Mouse (Mus musculus): Measurements from ENCODE around the gene Arl5a.

Arl5a gene

GRCm38 (mm10) chr2:52422871-52423610 lies 1.7 kb downstream of the Arl5a start:
- DNase-seq: no peak

GRCm38 (mm10) chr2:52421197-52421596 lies 3.5 kb downstream of the Arl5a start:
- DNase-seq: no peak

DNA sequence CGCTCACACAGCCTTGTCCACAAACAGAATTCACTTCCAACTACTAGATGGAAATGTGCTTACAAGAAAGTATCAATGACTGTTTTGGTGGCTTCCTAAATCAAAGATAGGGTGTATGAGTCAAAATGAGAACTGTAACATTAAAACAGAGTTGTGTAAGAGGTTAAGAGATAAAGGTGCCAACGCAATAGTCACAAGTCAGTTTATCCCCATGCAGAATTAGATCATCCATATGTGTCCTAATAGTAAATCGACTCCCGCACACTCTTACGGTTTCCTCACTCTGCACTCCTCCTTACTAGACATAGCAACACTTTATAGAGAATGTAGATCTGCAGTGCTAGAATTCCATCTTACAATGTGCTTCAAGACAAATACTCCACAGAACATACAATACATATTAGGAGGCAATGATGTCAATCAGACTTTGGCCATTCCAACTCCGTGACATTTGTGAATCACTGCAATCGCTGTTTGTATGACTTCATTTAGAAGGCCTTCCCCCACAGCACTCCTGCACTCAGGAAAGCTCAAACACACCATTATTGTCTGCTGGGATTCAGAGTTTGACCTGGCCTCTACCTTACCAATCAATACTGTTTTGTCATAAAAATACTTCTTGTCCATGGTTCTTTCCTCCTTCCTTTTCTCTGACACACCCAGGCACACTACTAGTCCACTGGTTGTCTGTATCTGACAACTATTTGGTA lies 4.5 kb downstream of the Arl5a start:
- no peak for DNase-seq

DNA sequence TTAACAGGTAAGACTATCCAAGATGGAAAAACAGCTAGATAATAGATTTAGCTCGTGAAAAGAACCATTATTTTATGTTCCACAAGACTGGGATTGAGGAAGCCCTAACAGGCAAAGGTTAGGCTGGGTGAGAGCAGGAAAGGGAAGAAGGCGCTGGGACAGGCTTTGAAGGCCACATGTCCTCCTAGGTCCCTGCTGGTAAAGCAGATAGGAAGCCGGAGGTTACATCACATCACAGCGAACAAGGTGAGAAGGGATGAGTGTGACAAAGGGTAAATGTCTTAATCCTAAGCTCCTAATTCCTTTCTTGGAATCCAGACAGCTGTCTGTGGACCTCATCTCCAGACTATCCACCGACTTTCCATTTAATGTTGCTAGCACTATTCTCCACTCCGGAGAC lies 5.4 kb downstream of the Arl5a start:
- no peak for DNase-seq

- DNase-seq: no peak
These were observed 12.1 kb downstream of the Arl5a start for GRCm38 (mm10) chr2:52412524-52413037.

DNA sequence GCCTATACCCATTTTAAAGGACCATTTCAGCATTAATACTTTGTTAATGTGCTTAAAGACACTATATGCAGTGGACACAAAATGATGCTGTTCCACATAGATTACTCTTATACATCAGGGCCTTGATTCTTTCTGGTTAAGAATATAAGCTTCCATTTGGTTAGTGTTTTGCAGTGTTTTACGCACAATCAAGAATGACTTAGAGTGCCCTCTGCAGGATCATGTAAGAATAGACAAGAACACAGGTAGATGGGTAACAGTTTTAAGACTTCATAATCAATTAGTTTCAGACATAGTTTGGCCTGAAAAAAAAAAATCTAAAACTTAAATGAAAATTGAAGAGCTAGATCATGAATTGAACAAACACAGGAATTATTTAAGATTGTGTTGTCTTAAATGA lies 18.2 kb downstream of the Arl5a start:
- DNase-seq: no peak

DNA sequence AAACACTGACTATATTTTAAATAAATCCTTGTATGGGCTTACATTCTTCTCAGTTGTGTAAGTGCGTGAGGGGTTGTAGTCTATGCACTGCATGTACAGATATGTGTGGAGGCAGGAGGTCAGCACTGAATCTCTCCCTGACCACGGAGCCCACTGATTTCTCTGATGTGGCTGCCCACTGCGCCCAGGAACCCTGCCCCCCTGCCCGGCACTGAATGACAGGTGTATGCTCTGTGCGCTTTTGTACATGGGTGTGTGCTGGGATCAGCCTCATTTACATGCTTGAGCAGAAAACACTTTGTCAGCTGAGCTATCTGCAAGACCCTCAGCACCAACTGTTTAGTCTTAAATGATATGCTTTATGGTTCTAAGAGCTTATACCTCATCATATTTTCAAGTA lies 19.5 kb downstream of the Arl5a start:
- no peak for DNase-seq

- no peak for DNase-seq
These were observed 30.2 kb downstream of the Arl5a start for GRCm38 (mm10) chr2:52394529-52394928.

DNA sequence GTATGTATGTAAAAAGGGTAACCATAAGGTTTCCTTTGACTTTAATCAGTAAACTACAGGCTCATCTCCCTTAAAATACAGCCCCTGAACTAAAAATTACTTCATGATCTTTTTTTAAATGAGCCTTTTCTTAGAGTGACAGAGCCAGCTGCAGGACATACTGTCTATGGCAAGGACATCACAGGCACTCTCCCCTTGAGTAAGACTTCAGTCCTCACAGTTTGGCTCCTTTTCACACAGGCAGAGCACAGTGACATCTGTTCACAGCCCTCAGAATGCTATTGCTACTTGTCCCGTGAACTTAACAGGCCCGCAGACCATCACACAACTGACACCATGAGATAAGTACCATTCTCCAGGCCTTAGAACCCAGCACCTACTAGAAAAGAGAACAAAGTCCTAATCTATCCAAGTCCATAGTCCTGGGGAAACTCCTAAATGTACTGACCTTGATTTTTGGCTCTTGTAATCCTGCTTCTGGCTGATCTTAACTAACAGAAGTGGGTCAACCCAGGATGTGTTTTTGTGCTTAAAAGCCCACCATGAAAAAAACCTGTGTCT lies 34.2 kb downstream of the Arl5a start:
- no peak for DNase-seq

GRCm38 (mm10) chr2:52389975-52390374 lies 34.7 kb downstream of the Arl5a start:
- DNase-seq: no peak

GRCm38 (mm10) chr2:52386451-52386850 lies 38.2 kb downstream of the Arl5a start:
- no peak for DNase-seq

DNA sequence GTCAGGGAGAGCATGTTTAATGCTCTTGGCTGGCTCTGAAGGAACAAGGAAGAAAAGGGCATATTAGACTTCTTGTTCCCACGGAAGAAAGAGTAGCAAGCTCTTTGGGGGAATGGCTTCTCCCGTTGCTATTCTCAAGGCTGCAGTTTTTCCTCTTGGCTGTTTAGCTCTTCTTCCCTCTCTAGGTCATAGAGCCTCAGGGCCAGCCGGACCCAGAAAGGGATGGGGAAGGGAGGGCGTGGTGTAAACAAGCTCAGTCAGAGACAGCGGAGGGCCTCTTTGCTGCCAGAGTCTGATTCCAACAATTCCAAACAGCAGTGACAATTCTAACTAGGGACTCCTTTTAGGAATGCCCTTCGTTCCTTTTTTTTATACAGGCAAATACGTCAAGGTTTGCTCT lies 38.7 kb downstream of the Arl5a start:
- no peak for DNase-seq

DNA sequence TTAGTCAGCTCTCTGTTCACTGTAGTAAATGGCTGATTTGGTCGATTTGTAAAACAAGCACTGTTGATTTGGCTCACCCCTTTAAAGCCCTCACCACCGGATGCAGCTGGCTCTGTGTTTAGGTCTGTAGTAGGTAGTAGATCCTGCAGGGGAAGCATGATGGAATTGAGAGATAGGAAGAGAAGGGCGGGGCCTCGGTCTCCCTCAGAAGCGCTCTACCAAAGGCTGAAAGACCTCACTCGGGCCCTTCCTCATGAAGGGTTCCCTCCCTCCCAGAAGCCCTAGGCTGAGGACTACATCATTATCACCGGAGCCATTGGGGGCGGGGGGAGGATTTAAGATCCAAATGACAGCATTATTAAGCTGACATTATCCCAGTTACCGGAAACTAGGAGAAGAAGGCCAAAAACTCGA lies 45.8 kb downstream of the Arl5a start:
- DNase-seq: no peak

DNA sequence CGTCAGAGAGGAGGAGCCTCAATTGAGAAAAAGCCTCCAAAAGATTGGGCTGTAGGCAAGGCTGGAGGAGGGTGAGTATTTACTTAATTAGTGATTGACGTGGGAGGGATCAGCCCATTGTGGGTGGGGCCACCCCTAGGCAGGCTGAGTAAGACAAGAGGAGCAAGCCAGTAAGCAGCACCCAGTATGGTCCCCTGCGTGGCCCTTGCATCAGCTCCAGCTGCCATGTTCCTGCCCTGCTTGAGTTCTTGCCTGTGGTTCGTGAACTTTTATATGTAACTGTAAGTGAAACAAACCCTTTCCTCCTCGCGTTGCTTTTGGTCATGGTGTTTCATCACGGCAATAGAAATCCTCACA lies 46.3 kb downstream of the Arl5a start, which contains the start of gene Neb:
Gene Neb (minus strand): TSS at position 27 of the 357 bp plus-strand sequence.
- no peak for DNase-seq

DNA sequence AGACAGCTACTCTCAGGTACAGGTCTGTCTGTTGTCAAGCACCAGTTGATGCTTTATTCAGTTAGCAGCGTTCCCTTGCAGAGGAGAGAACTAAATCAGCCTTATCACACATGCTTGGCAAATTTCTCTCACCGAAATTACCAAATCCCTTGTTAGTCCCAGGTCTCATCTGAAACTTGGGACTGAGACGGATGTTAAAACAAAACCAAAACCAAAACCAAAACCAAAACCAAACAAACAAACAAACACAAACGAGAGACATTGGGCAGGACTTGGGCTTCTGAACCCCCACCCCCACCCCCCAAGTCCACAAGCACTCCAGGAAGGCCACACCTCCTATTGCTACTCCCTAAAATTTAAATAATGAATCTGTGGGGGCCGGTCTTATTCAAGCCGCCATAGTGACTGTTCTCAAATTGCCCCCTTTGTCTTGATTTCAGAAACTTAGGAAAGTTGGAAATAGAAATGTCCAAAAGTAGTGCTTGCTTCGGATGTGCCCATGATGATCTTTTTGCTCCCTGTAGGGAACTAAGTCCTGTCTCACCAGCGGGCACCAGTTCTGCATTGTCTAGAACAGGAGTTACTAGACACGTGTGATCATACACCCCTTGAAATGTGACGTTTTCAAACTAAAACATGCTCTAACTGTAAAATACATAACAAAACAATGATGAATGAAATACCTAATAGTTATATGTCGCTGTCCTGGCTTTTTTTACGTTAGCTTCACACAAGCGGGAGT lies 46.8 kb downstream of the Arl5a start:
- DNase-seq: no peak

DNA sequence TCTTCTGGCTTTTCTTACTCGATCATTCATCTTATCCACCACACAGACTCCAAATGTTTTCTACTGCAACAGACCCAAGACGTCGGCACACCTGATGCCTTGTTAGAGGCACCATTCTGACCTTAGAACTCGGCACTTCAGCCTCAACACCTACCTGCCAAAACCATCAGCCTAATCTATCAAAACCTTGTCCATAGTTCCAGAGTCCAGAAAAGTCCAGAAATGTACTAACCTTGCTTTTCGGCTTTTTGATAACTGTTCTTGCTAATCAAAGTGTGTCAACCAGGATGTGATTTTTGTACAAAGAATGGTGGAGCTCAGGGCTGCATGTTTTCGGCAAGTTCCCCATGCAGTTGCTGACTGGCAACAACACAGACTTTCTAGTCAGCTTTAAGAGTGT lies 50.0 kb downstream of the Arl5a start:
- no peak for DNase-seq

DNA sequence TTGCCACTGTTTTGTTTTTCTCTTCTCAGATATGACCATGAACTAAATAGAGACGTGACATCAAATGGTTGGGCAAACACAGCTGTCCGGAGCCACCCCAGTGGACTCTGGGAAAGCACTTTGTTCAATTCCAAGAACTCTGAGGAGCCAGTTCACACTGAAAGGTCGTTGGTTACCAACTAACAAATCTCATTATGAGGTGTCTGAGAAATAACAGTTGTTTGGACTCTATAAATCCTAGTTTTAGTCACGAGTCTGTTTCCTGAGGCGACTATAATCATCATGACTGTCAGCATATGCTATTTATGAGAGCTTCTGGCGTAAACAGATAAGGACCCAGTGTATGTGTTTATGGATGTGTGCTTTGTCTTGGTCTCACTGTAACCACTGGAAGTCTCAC lies 52.2 kb downstream of the Arl5a start:
- DNase-seq: no peak

DNA sequence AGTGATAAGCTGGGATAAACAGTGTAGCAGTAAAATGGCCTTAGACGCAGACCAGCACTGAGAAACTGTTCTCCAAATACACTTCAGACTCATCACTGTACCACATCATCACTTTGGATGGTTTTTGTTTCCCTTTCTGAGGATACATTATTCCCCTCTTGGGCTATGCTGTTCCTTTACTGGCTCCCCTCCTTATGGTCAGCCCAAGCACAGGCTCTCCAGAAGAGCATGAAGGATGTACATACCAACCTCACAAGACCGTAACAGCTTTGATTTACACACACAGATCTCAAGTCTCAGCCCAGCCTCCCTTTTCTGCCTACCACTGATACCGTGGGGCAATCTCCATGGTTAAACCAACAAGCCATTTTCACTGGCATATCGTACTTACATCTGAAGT lies 52.6 kb downstream of the Arl5a start:
- no peak for DNase-seq

- DNase-seq: no peak
These were observed 53.6 kb downstream of the Arl5a start for GRCm38 (mm10) chr2:52371066-52371465.

GRCm38 (mm10) chr2:52369622-52370021 lies 55.1 kb downstream of the Arl5a start:
- no peak for DNase-seq

- no peak for DNase-seq
These were observed 57.0 kb downstream of the Arl5a start for GRCm38 (mm10) chr2:52367665-52368064.

DNA sequence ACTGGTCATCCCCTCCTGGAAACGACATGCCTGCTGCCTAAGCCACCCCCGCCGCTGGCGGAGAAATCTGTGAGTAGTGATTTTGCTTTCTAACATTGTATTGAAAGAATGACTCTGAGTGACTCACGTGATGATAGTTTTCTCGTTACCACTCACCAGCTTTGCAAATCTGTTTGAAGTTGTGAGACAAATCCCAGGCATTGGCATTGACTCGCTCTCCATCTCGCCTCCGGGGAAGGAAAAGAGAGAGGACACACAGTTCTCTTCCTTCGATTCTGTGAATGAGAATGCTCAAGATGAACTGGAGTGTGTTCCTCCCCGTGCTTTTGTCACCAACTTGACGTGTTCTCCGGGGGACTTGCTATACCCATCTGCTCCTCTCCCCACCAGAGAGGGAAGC lies 57.5 kb downstream of the Arl5a start:
- DNase-seq: no peak

- no peak for DNase-seq
These were observed 63.6 kb downstream of the Arl5a start for GRCm38 (mm10) chr2:52361086-52361485.
